Mouse (Mus musculus) heart, embryonic 15.5 days (tissue): ENCODE results near the gene Phf11c. TPM values are rescaled to one million over a fixed set of nuclear protein-coding genes. Genes with fewer than 3 reads are reported as not detected.

Experiments
- ATAC-seq: fragments of 200-750 bp; cut with Nextera tagmentation; replicated peaks from 2 replicates; pipeline ENCODE4 v1.8.0; 2017; ENCODE audit warnings: low read depth, moderate TSS enrichment; ENCODE audit not compliant: insufficient number of reproducible peaks, insufficient read depth, low FRiP score
- H3K27ac ChIP-seq: fragments of 300-500 bp; sonication (generic); 2 replicates; pipeline ENCODE4 v1.5.1; 2015; ENCODE audit warnings: mild to moderate bottlenecking, inconsistent platforms
- H3K27me3 ChIP-seq: fragments of 300-500 bp; sonication (generic); 2 replicates; pipeline ENCODE4 v1.6.1; 2015; ENCODE audit warnings: inconsistent platforms
- H3K36me3 ChIP-seq: fragments of 300-500 bp; sonication (generic); 2 replicates; pipeline ENCODE4 v1.6.1; 2015; ENCODE audit warnings: mild to moderate bottlenecking, inconsistent platforms
- H3K4me1 ChIP-seq: fragments of 300-500 bp; sonication (generic); replicated peaks from 2 replicates; pipeline ENCODE4 v1.6.1; 2015; ENCODE audit warnings: inconsistent platforms
- H3K4me2 ChIP-seq: fragments of 300-500 bp; sonication (generic); 2 replicates; pipeline ENCODE4 v1.6.1; 2015; ENCODE audit warnings: inconsistent platforms, mild to moderate bottlenecking, moderate library complexity
- H3K4me3 ChIP-seq: fragments of 300-500 bp; sonication (generic); 2 replicates; pipeline ENCODE4 v1.5.1; 2015; ENCODE audit warnings: mild to moderate bottlenecking, inconsistent platforms
- H3K9ac ChIP-seq: fragments of 300-500 bp; sonication (generic); 2 replicates; pipeline ENCODE4 v1.6.1; 2015; ENCODE audit warnings: mild to moderate bottlenecking, inconsistent platforms
- H3K9me3 ChIP-seq: fragments of 300-500 bp; sonication (generic); replicated peaks from 2 replicates; pipeline ENCODE4 v1.6.1; 2016; ENCODE audit warnings: inconsistent platforms
- WGBS: fragments of 180-500 bp; shearing (Covaris S2); methylation state at CpG from one replicate; pipeline ENCODE4 v1.1.7; 2015; ENCODE audit warnings: mixed read lengths; 5-methylcytosine and 5-hydroxymethylcytosine counted together
- polyA plus RNA-seq: library from polyadenylated mRNA; unstranded; fragments of >200 nt; fragmentation: Nextera tagmentation; extraction: Ambion mirVana; gene quantifications from 2 replicates; pipeline ENCODE4 v1.2.1, GENCODE M21; 2015

The Phf11c gene
- polyA plus RNA-seq, result 0.25 and 0.28 TPM in 2 replicates

GRCm38 (mm10) chr14:59395281-59395680 lies at the start of gene Phf11c:
Phf11c (minus strand) TSS chr14:59395381.
- H3K27ac ChIP-seq, result no peak within 1 kb of the TSS
- no peaks in the 10 kb centered on the region for H3K9me3 ChIP-seq
- WGBS, result 91% methylated on average over 3 of the region's 3 CpGs
- no peak for ATAC-seq
- no peaks in the 10 kb centered on the region for H3K27me3 ChIP-seq
- H3K36me3 ChIP-seq, result no peaks in the 10 kb centered on the region
- no peak within 1 kb of the TSS for H3K9ac ChIP-seq
- H3K4me2 ChIP-seq, result no peak within 1 kb of the TSS
- H3K4me3 ChIP-seq, result no peak within 1 kb of the TSS
- H3K4me1 ChIP-seq, result no peaks in the 10 kb centered on the region

DNA sequence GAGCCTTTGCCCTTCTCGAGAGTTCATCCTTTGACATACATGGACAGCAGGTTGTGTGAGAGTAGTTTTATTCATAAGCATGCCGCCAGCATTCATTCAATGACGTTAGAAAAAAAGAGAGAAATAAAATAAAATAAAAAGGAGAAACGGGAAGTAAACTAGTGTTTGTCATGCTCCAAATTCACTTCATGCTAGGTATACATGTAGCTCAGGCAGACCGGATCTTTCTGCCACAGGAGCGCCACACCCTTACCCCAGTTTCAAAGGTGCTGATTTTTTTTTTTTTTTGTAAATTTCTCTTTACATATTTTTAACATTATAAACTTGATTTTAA lies 46.3 kb upstream of the Phf11c start:
- peak overlapping the region; percentile 71 for H3K4me3 ChIP-seq
- 6% methylated on average over 6 of the region's 6 CpGs for WGBS
- no peaks in the 10 kb centered on the region for H3K36me3 ChIP-seq
- H3K9me3 ChIP-seq, result no peaks in the 10 kb centered on the region
- H3K4me1 ChIP-seq, result peaks cover 7% of the 10 kb centered on the region
- no peaks in the 10 kb centered on the region for H3K27me3 ChIP-seq
- peak overlapping the region; percentile 80 for H3K4me2 ChIP-seq
- ATAC-seq, result no peak
- H3K27ac ChIP-seq, result peak overlapping the region; percentile 90
- peak overlapping the region; percentile 73 for H3K9ac ChIP-seq

- peak within 1 kb of the TSS; percentile 73 for H3K9ac ChIP-seq
- H3K27me3 ChIP-seq, result no peaks in the 10 kb centered on the region
- peak within 1 kb of the TSS; percentile 90 for H3K27ac ChIP-seq
- H3K4me2 ChIP-seq, result peak within 1 kb of the TSS; percentile 80
- WGBS, result under 1% methylated on average over 66 of the region's 66 CpGs
- H3K9me3 ChIP-seq, result no peaks in the 10 kb centered on the region
- no peaks in the 10 kb centered on the region for H3K36me3 ChIP-seq
- peaks cover 7% of the 10 kb centered on the region for H3K4me1 ChIP-seq
- peak within 1 kb of the TSS; percentile 71 for H3K4me3 ChIP-seq
- peak; percentile 100 for ATAC-seq
These were observed 45.6 kb upstream of the Phf11c start, which contains the start of the genes Setdb2 and Cab39l for GRCm38 (mm10) chr14:59440558-59441471. Setdb2 (minus strand) TSS chr14:59440884. Cab39l (plus strand) TSS chr14:59440972.

GRCm38 (mm10) chr14:59440039-59440438 lies 44.9 kb upstream of the Phf11c start:
- H3K9me3 ChIP-seq, result no peaks in the 10 kb centered on the region
- peak overlapping the region; percentile 73 for H3K9ac ChIP-seq
- peak overlapping the region; percentile 71 for H3K4me3 ChIP-seq
- peak overlapping the region; percentile 90; the same call in 1 of the 2 replicates for H3K27ac ChIP-seq
- peak overlapping the region; percentile 80 for H3K4me2 ChIP-seq
- WGBS, result 7% methylated on average over 7 of the region's 7 CpGs
- H3K27me3 ChIP-seq, result no peaks in the 10 kb centered on the region
- H3K36me3 ChIP-seq, result no peaks in the 10 kb centered on the region
- peaks cover 7% of the 10 kb centered on the region for H3K4me1 ChIP-seq
- no peak for ATAC-seq

- peaks cover 7% of the 10 kb centered on the region for H3K4me1 ChIP-seq
- no peak overlapping the region for H3K4me3 ChIP-seq
- 75% methylated on average over 2 of the region's 2 CpGs for WGBS
- no peak overlapping the region for H3K9ac ChIP-seq
- H3K27ac ChIP-seq, result no peak overlapping the region
- H3K4me2 ChIP-seq, result no peak overlapping the region
- no peaks in the 10 kb centered on the region for H3K36me3 ChIP-seq
- no peaks in the 10 kb centered on the region for H3K9me3 ChIP-seq
- no peaks in the 10 kb centered on the region for H3K27me3 ChIP-seq
- ATAC-seq, result no peak
These were observed 43.3 kb upstream of the Phf11c start for GRCm38 (mm10) chr14:59438505-59438904.

GRCm38 (mm10) chr14:59437398-59437797 lies 42.2 kb upstream of the Phf11c start:
- Histone ChIP-seq H3K36me3 (no peaks in the 10 kb centered on the region), H3K4me3 (no peak overlapping the region), H3K4me2 (no peak overlapping the region), H3K27me3 (no peaks in the 10 kb centered on the region), H3K9ac (no peak overlapping the region), H3K27ac (no peak overlapping the region), H3K9me3 (no peaks in the 10 kb centered on the region), H3K4me1 (peaks cover 7% of the 10 kb centered on the region)
- WGBS, result 84% methylated on average over 3 of the region's 3 CpGs
- no peak for ATAC-seq

DNA sequence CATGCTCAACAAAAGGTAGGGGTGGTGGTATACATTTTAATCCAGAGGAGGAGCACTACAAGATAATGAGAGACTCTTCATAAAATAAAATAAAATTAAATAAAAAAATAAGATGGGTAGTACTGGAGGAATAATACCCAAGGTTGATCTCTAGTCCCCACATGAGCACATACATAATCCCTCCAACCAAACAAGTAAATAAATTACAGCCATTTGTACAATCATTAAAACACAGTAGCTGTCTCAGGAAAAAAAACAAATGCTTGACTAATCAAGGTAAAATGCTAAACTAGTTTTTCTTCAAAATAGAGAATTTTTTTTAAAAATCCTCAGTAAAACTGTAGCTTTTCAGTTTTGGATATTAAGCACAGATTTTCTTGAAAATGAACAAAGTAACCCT lies 40.0 kb upstream of the Phf11c start:
- Histone ChIP-seq H3K36me3 (no peaks in the 10 kb centered on the region), H3K9ac (no peak overlapping the region), H3K4me1 (peaks cover 5% of the 10 kb centered on the region), H3K4me2 (no peak overlapping the region), H3K9me3 (no peaks in the 10 kb centered on the region), H3K4me3 (no peak overlapping the region), H3K27ac (no peak overlapping the region), H3K27me3 (no peaks in the 10 kb centered on the region)
- ATAC-seq, result no peak

- no peak overlapping the region for H3K4me2 ChIP-seq
- H3K27ac ChIP-seq, result no peak overlapping the region
- no peak for ATAC-seq
- 56% methylated on average over 2 of the region's 2 CpGs for WGBS
- H3K27me3 ChIP-seq, result no peaks in the 10 kb centered on the region
- no peak overlapping the region for H3K9ac ChIP-seq
- H3K4me1 ChIP-seq, result no peaks in the 10 kb centered on the region
- no peaks in the 10 kb centered on the region for H3K9me3 ChIP-seq
- no peaks in the 10 kb centered on the region for H3K36me3 ChIP-seq
- H3K4me3 ChIP-seq, result no peak overlapping the region
These were observed 38.7 kb upstream of the Phf11c start for GRCm38 (mm10) chr14:59433902-59434301.

GRCm38 (mm10) chr14:59430556-59430955 lies 35.4 kb upstream of the Phf11c start:
- no peak overlapping the region for H3K4me3 ChIP-seq

GRCm38 (mm10) chr14:59422912-59423663 lies 27.9 kb upstream of the Phf11c start:
- Histone ChIP-seq H3K9me3 (no peaks in the 10 kb centered on the region), H3K4me1 (0 out of 2 replicates have a peak, but pooled peaks cover 2% of the 10 kb centered on the region), H3K27ac (no peak overlapping the region), H3K27me3 (no peaks in the 10 kb centered on the region), H3K4me2 (no peak overlapping the region), H3K4me3 (no peak overlapping the region), H3K36me3 (0 out of 2 replicates have a peak, but pooled peaks cover under 1% of the 10 kb centered on the region), H3K9ac (no peak overlapping the region)
- no peak for ATAC-seq
- 86% methylated on average over 11 of the region's 11 CpGs for WGBS

More at GRCm38 (mm10) chr14:59430556-59430955, 35.4 kb upstream of the Phf11c start:
- no peaks in the 10 kb centered on the region for H3K4me1 ChIP-seq
- H3K9ac ChIP-seq, result no peak overlapping the region
- no peak overlapping the region for H3K27ac ChIP-seq
- H3K36me3 ChIP-seq, result 0 out of 2 replicates have a peak, but pooled peaks cover 4% of the 10 kb centered on the region
- H3K9me3 ChIP-seq, result no peaks in the 10 kb centered on the region
- WGBS, result 88% methylated on average over 1 of the region's 1 CpGs
- no peak for ATAC-seq
- H3K4me2 ChIP-seq, result no peak overlapping the region
- H3K27me3 ChIP-seq, result no peaks in the 10 kb centered on the region

DNA sequence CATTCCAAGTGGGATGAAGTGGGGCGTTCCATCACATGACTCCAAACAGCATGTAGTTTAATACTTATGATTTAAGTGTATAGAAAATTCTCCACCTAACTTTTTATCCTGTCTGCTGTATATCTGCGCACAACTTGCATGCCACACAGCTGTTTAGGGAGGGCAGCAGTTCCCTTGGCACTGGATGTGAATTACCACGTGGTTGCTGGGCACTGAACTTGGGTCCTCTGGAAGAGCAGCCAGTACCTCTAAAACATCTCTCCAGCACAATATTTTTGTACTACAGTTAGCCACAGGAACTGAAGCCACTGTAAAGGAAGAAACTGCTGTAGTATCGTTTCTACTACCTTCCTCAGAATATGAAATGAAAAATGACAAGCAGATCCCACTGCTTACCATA lies 23.0 kb upstream of the Phf11c start:
- H3K36me3 ChIP-seq, result no peaks in the 10 kb centered on the region
- H3K4me2 ChIP-seq, result no peak overlapping the region
- no peak overlapping the region for H3K9ac ChIP-seq
- H3K27me3 ChIP-seq, result no peaks in the 10 kb centered on the region
- no peaks in the 10 kb centered on the region for H3K9me3 ChIP-seq
- H3K4me1 ChIP-seq, result 0 out of 2 replicates have a peak, but pooled peaks cover 2% of the 10 kb centered on the region
- no peak overlapping the region for H3K4me3 ChIP-seq
- ATAC-seq, result no peak
- H3K27ac ChIP-seq, result no peak overlapping the region
- 86% methylated on average over 4 of the region's 4 CpGs for whole genome bisulfite sequencing
